Mouse (Mus musculus): ENCODE results near the gene Txndc8.

- TF ChIP-seq CTCF (IDR thresholded peaks at IDR 0.05; ENCODE audit: low read depth, low read length) (no peak), GATA1 (IDR thresholded peaks at IDR 0.05; ENCODE audit: borderline replicate concordance, low read length) (no peak), POLR2AphosphoS5 (IDR thresholded peaks at IDR 0.05; ENCODE audit: insufficient replicate concordance, low read depth, low read length) (no peak)
These were observed 41.4 kb upstream of the Txndc8 start for GRCm38 (mm10) chr4:58050276-58050675.

Data from G1E (cell line).